Mouse (Mus musculus) E14TG2a.4 (cell line): ENCODE measurements around the gene Anapc16.
"Not testable (repeated sequence)": the region's sequence is repeated elsewhere in the genome, so short reads cannot be mapped to it uniquely, and the experiment has no call there.

Experiments
- CTCF ChIP-seq: conservative IDR thresholded peaks from 2 replicates; pipeline ENCODE4 v1.5.1; 2014; ENCODE audit warnings: low read length
- NANOG ChIP-seq: IDR thresholded peaks from 2 replicates; pipeline ENCODE4 v1.6.1; 2014; ENCODE audit warnings: borderline replicate concordance, low read length, mixed read lengths
- POU5F1 ChIP-seq: IDR thresholded peaks from 2 replicates; pipeline ENCODE4 v1.6.1; 2014; ENCODE audit warnings: low read length, borderline replicate concordance

- TF ChIP-seq CTCF, POU5F1, NANOG: not testable (repeated sequence)
These were observed 1.3 kb downstream of the Anapc16 start for GRCm38 (mm10) chr10:60001663-60002062.
